Mouse (Mus musculus): Measurements from ENCODE around the gene Zfp518a. TPM values are rescaled to one million over a fixed set of nuclear protein-coding genes. Genes with fewer than 3 reads are reported as not detected.

Gene Zfp518a
- polyA plus RNA-seq (2012; fragmentation: generic; extraction: Trizol), result 0.86 TPM

GRCm38 (mm10) chr19:40894519-40895392 is at the start of gene Zfp518a:
Gene Zfp518a (plus strand): TSS chr19:40894705.
- TF ChIP-seq TCF12 (IDR thresholded peaks at IDR 0.05; ENCODE audit: insufficient read depth, poor library complexity, severe bottlenecking) (no peak), MYOG (IDR thresholded peaks at IDR 0.05; ENCODE audit: control insufficient read depth in 1 of 3, insufficient read depth in 1 of 3, insufficient read length in 2 of 3, low read depth in 2 of 3) (no peak), POLR2A (IDR thresholded peaks at IDR 0.05; ENCODE audit: insufficient read length, low read depth) (peak; percentile 69), SRF (IDR thresholded peaks at IDR 0.05; ENCODE audit: control insufficient read depth, insufficient read length, low read depth) (no peak), POLR2AphosphoS2 (IDR thresholded peaks at IDR 0.05; ENCODE audit: insufficient read length, low read depth) (peak; percentile 44), CEBPB (IDR thresholded peaks at IDR 0.05; ENCODE audit: insufficient read depth, poor library complexity, severe bottlenecking) (no peak)
- Histone ChIP-seq H3ac (ENCODE audit: control insufficient read depth, insufficient read length) (peak within 1 kb of the TSS; percentile 34), H3K4me3 (peak within 1 kb of the TSS; percentile 49), H3K79me2 (ENCODE audit: control insufficient read depth, insufficient read depth) (no peaks in the 10 kb centered on the region), H3K4me2 (ENCODE audit: low read depth) (peak within 1 kb of the TSS; percentile 55), H3K27me3 (ENCODE audit: control insufficient read depth, insufficient read depth, insufficient read length) (no peaks in the 10 kb centered on the region), H3K36me3 (ENCODE audit: control insufficient read depth, insufficient read depth) (no peaks in the 10 kb centered on the region)

DNA sequence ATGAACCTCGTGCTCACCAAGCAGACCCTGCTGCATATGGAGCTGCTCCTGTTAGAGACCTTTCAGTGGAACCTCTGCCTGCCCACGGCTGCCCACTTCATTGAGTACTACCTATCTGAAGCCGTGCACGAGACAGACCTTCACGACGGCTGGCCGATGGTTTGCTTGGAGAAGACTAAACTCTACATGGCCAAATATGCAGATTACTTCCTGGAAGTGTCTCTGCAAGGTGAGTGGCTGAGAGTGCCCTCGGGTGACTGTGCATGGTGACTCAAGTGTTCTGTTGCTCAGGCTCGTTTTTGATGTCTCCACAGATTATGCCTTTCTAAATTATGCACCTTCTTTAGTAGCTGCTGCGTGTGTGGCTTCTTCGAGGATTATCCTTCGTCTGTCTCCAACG is 49.8 kb upstream of the Zfp518a start:
- H3K36me3 ChIP-seq (ENCODE audit: control insufficient read depth, insufficient read depth), result peaks cover 18% of the 10 kb centered on the region

DNA sequence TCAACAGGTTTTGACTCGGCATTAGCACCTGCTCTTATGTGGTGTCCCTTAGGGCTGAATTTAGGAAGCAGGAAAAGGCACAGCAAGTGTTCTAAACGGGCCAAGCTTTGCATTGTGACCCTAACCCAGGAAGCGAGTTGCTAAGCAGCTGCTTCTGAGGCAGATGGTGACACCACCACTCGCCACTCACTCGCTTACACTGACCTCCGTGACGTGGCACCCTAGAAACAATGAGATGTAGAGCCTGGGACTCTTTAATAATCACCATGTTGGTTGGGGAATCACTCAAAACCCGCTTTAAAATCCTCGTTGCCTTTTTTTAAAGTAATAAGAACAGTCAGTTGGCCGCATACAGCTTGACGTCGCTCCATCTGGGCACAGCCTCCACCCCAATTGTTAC is 45.1 kb upstream of the Zfp518a start:
- Histone ChIP-seq H3K27me3 (ENCODE audit: control insufficient read depth, insufficient read depth, insufficient read length) (no peaks in the 10 kb centered on the region), H3K36me3 (ENCODE audit: control insufficient read depth, insufficient read depth) (peaks cover 5% of the 10 kb centered on the region), H3K79me2 (ENCODE audit: control insufficient read depth, insufficient read depth) (no peaks in the 10 kb centered on the region), H3K4me3 (no peak overlapping the region), H3ac (ENCODE audit: control insufficient read depth, insufficient read length) (no peak overlapping the region), H3K4me2 (ENCODE audit: low read depth) (no peak overlapping the region)
- TF ChIP-seq USF1 (IDR thresholded peaks at IDR 0.05; ENCODE audit: low read depth) (no peak), TCF12 (IDR thresholded peaks at IDR 0.05; ENCODE audit: insufficient read depth, poor library complexity, severe bottlenecking) (no peak), SRF (IDR thresholded peaks at IDR 0.05; ENCODE audit: control insufficient read depth, insufficient read length, low read depth) (no peak), MYOD1 (IDR thresholded peaks at IDR 0.05; ENCODE audit: control insufficient read depth in 1 of 3, insufficient read length in 2 of 3, low read depth in 2 of 3) (no peak), MYOG (IDR thresholded peaks at IDR 0.05; ENCODE audit: control insufficient read depth in 1 of 3, insufficient read depth in 1 of 3, insufficient read length in 2 of 3, low read depth in 2 of 3) (no peak), POLR2AphosphoS2 (IDR thresholded peaks at IDR 0.05; ENCODE audit: insufficient read length, low read depth) (no peak), POLR2A (IDR thresholded peaks at IDR 0.05; ENCODE audit: insufficient read length, low read depth) (no peak), TCF3 (IDR thresholded peaks at IDR 0.05; ENCODE audit: insufficient read length, low read depth) (no peak), REST (IDR thresholded peaks at IDR 0.05; ENCODE audit: insufficient read depth, insufficient read length) (no peak), E2F4 (IDR thresholded peaks at IDR 0.05; ENCODE audit: insufficient read depth) (no peak), CEBPB (IDR thresholded peaks at IDR 0.05; ENCODE audit: insufficient read depth, poor library complexity, severe bottlenecking) (no peak), MAX (IDR thresholded peaks at IDR 0.05; ENCODE audit: low read depth) (no peak)

More for the DNA sequence above, 49.8 kb upstream of the Zfp518a start:
- Histone ChIP-seq H3K79me2 (ENCODE audit: control insufficient read depth, insufficient read depth) (no peaks in the 10 kb centered on the region), H3K4me3 (no peak overlapping the region), H3ac (ENCODE audit: control insufficient read depth, insufficient read length) (no peak overlapping the region), H3K4me2 (ENCODE audit: low read depth) (no peak overlapping the region), H3K27me3 (ENCODE audit: control insufficient read depth, insufficient read depth, insufficient read length) (no peaks in the 10 kb centered on the region)
- no peak for TF ChIP-seq E2F4 (IDR thresholded peaks at IDR 0.05; ENCODE audit: insufficient read depth)
- no peak for TF ChIP-seq CEBPB (IDR thresholded peaks at IDR 0.05; ENCODE audit: insufficient read depth, poor library complexity, severe bottlenecking)
- no peak for TF ChIP-seq TCF3 (IDR thresholded peaks at IDR 0.05; ENCODE audit: insufficient read length, low read depth)
- TF ChIP-seq POLR2AphosphoS2 (IDR thresholded peaks at IDR 0.05; ENCODE audit: insufficient read length, low read depth), result no peak
- no peak for TF ChIP-seq TCF12 (IDR thresholded peaks at IDR 0.05; ENCODE audit: insufficient read depth, poor library complexity, severe bottlenecking)
- no peak for TF ChIP-seq MYOG (IDR thresholded peaks at IDR 0.05; ENCODE audit: control insufficient read depth in 1 of 3, insufficient read depth in 1 of 3, insufficient read length in 2 of 3, low read depth in 2 of 3)
- no peak for TF ChIP-seq SRF (IDR thresholded peaks at IDR 0.05; ENCODE audit: control insufficient read depth, insufficient read length, low read depth)
- TF ChIP-seq MAX (IDR thresholded peaks at IDR 0.05; ENCODE audit: low read depth), result no peak
- no peak for TF ChIP-seq MYOD1 (IDR thresholded peaks at IDR 0.05; ENCODE audit: control insufficient read depth in 1 of 3, insufficient read length in 2 of 3, low read depth in 2 of 3)
- TF ChIP-seq POLR2A (IDR thresholded peaks at IDR 0.05; ENCODE audit: insufficient read length, low read depth), result no peak
- TF ChIP-seq REST (IDR thresholded peaks at IDR 0.05; ENCODE audit: insufficient read depth, insufficient read length), result no peak
- TF ChIP-seq USF1 (IDR thresholded peaks at IDR 0.05; ENCODE audit: low read depth), result no peak

- Histone ChIP-seq H3K79me2 (ENCODE audit: control insufficient read depth, insufficient read depth) (no peaks in the 10 kb centered on the region), H3K4me2 (ENCODE audit: low read depth) (no peak overlapping the region), H3K27me3 (ENCODE audit: control insufficient read depth, insufficient read depth, insufficient read length) (peaks cover 19% of the 10 kb centered on the region), H3K4me3 (no peak overlapping the region), H3K36me3 (ENCODE audit: control insufficient read depth, insufficient read depth) (no peaks in the 10 kb centered on the region), H3ac (ENCODE audit: control insufficient read depth, insufficient read length) (no peak overlapping the region)
- no peak for TF ChIP-seq TCF12 (IDR thresholded peaks at IDR 0.05; ENCODE audit: insufficient read depth, poor library complexity, severe bottlenecking)
- no peak for TF ChIP-seq POLR2AphosphoS2 (IDR thresholded peaks at IDR 0.05; ENCODE audit: insufficient read length, low read depth)
- TF ChIP-seq SRF (IDR thresholded peaks at IDR 0.05; ENCODE audit: control insufficient read depth, insufficient read length, low read depth), result no peak
- TF ChIP-seq USF1 (IDR thresholded peaks at IDR 0.05; ENCODE audit: low read depth), result no peak
- TF ChIP-seq REST (IDR thresholded peaks at IDR 0.05; ENCODE audit: insufficient read depth, insufficient read length), result no peak
- no peak for TF ChIP-seq MAX (IDR thresholded peaks at IDR 0.05; ENCODE audit: low read depth)
- no peak for TF ChIP-seq CEBPB (IDR thresholded peaks at IDR 0.05; ENCODE audit: insufficient read depth, poor library complexity, severe bottlenecking)
- TF ChIP-seq MYOD1 (IDR thresholded peaks at IDR 0.05; ENCODE audit: control insufficient read depth in 1 of 3, insufficient read length in 2 of 3, low read depth in 2 of 3), result no peak
- no peak for TF ChIP-seq E2F4 (IDR thresholded peaks at IDR 0.05; ENCODE audit: insufficient read depth)
- TF ChIP-seq TCF3 (IDR thresholded peaks at IDR 0.05; ENCODE audit: insufficient read length, low read depth), result no peak
- TF ChIP-seq MYOG (IDR thresholded peaks at IDR 0.05; ENCODE audit: control insufficient read depth in 1 of 3, insufficient read depth in 1 of 3, insufficient read length in 2 of 3, low read depth in 2 of 3), result no peak
- no peak for TF ChIP-seq POLR2A (IDR thresholded peaks at IDR 0.05; ENCODE audit: insufficient read length, low read depth)
Measured at GRCm38 (mm10) chr19:40859555-40859954, 35.0 kb upstream of the Zfp518a start.

Measured in myocyte (in vitro differentiated cells).